Mouse (Mus musculus) liver, embryonic 16.5 days (tissue): ENCODE results near the gene Ddx42. TPM values are rescaled to one million over a fixed set of nuclear protein-coding genes. Genes with fewer than 3 reads are reported as not detected.

Experiments
- ATAC-seq: fragments of 200-750 bp; cut with Nextera tagmentation; 2 replicates; pipeline ENCODE4 v1.8.0; 2017; ENCODE audit warnings: low read depth, mild to moderate bottlenecking, moderate number of reproducible peaks, moderate library complexity
- H3K27ac ChIP-seq: fragments of 300-500 bp; sonication (generic); 2 replicates; pipeline ENCODE4 v1.5.1; 2014; ENCODE audit warnings: mild to moderate bottlenecking, low read length
- H3K27me3 ChIP-seq: fragments of 300-500 bp; sonication (generic); 2 replicates; pipeline ENCODE4 v1.6.1; 2014; ENCODE audit warnings: low read depth, low read length, mixed read lengths; ENCODE audit not compliant: control insufficient read depth, insufficient read depth
- H3K36me3 ChIP-seq: fragments of 300-500 bp; sonication (generic); 2 replicates; pipeline ENCODE4 v1.6.1; 2014; ENCODE audit warnings: mild to moderate bottlenecking; ENCODE audit not compliant: control insufficient read depth, insufficient read depth
- H3K4me1 ChIP-seq: fragments of 300-500 bp; sonication (generic); 2 replicates; pipeline ENCODE4 v1.6.1; 2014; ENCODE audit warnings: low read depth, low read length, mixed read lengths; ENCODE audit not compliant: control insufficient read depth
- H3K4me2 ChIP-seq: fragments of 300-500 bp; sonication (generic); 2 replicates; pipeline ENCODE4 v1.6.1; 2014; ENCODE audit warnings: low read depth, low read length, mixed read lengths
- H3K4me3 ChIP-seq: fragments of 300-500 bp; sonication (generic); 2 replicates; pipeline ENCODE4 v1.5.1; 2014; ENCODE audit warnings: low read depth, mild to moderate bottlenecking, low read length
- H3K9ac ChIP-seq: fragments of 300-500 bp; sonication (generic); 2 replicates; pipeline ENCODE4 v1.6.1; 2014; ENCODE audit warnings: low read depth, low read length
- H3K9me3 ChIP-seq: fragments of 300-500 bp; sonication (generic); replicated peaks from 2 replicates; pipeline ENCODE4 v1.6.1; 2016; ENCODE audit warnings: low read length; ENCODE audit not compliant: control insufficient read depth
- whole genome bisulfite sequencing: fragments of 180-500 bp; shearing (Covaris S2); extraction: QIAGEN DNeasy Blood & Tissue Kit; methylation state at CpG from one replicate; pipeline ENCODE4 v1.1.7; 2014; ENCODE audit not compliant: insufficient replicate concordance; 5-methylcytosine and 5-hydroxymethylcytosine counted together
- polyA plus RNA-seq: library from polyadenylated mRNA; unstranded; fragments of >200 nt; fragmentation: Nextera tagmentation; extraction: Ambion mirVana; gene quantifications from 2 replicates; pipeline ENCODE4 v1.2.1, GENCODE M21; 2015

Ddx42 gene
- polyA plus RNA-seq, 1 experiment from 2014 or later = 24.7 TPM

GRCm38 (mm10) chr11:106256775-106257174 lies 40.0 kb downstream of the Ddx42 start:
- Histone ChIP-seq H3K4me3 (peak overlapping the region; percentile 92), H3K4me2 (peak overlapping the region; percentile 90), H3K4me1 (peaks cover 20% of the 10 kb centered on the region), H3K9ac (peak overlapping the region; percentile 87), H3K27me3 (no peaks in the 10 kb centered on the region), H3K9me3 (no peaks in the 10 kb centered on the region), H3K27ac (no peak overlapping the region; the same call in 1 of the 2 replicates), H3K36me3 (peaks cover 32% of the 10 kb centered on the region)
- no peak for ATAC-seq
- 53% methylated on average over 5 of the region's 5 CpGs for WGBS

DNA sequence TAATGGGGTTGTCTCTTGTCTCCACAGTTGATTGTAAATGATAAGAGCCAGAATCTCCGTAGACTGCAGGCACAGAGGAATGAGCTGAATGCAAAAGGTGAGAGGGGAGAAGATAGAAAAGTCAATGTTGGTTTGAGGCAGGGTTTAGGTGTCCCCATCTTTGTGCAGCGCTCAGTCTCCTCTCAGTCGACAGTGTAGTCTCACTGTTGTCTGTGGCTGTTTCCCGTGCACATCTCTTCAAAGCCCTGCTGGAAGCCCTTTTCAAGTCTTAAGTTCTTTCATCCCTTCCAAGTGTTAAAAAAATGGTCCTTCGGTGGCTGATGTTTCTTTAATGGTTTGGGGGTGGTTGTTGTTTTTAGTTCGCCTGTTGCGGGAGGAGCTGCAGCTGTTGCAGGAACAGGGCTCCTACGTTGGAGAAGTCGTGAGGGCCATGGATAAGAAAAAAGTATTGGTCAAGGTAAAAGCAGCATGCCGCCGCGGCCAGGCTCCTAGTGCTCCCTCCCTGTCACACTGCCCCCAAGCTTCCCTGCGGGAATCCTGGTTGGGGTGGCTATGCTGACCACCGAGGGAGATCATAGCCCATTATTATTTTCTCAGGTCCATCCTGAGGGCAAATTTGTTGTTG lies 44.2 kb downstream of the Ddx42 start:
- peaks cover 58% of the 10 kb centered on the region for H3K36me3 ChIP-seq
- H3K4me1 ChIP-seq = peaks cover 13% of the 10 kb centered on the region
- H3K27ac ChIP-seq = no peak overlapping the region
- 85% methylated on average over 14 of the region's 14 CpGs for WGBS
- H3K9ac ChIP-seq = no peak overlapping the region
- no peaks in the 10 kb centered on the region for H3K9me3 ChIP-seq
- H3K4me2 ChIP-seq = no peak overlapping the region
- no peak for ATAC-seq
- H3K27me3 ChIP-seq = no peaks in the 10 kb centered on the region
- no peak overlapping the region for H3K4me3 ChIP-seq

- H3K9me3 ChIP-seq = no peaks in the 10 kb centered on the region
- 78% methylated on average over 9 of the region's 9 CpGs for WGBS
- H3K36me3 ChIP-seq = peaks cover 65% of the 10 kb centered on the region
- H3K4me1 ChIP-seq = peaks cover 10% of the 10 kb centered on the region
- ATAC-seq = no peak
- no peak overlapping the region for H3K27ac ChIP-seq
- H3K9ac ChIP-seq = no peak overlapping the region
- no peaks in the 10 kb centered on the region for H3K27me3 ChIP-seq
- H3K4me2 ChIP-seq = no peak overlapping the region
- H3K4me3 ChIP-seq = no peak overlapping the region
Observed at GRCm38 (mm10) chr11:106263963-106264362, 47.2 kb downstream of the Ddx42 start.

- Histone ChIP-seq H3K9me3 (no peaks in the 10 kb centered on the region), H3K4me2 (no peak overlapping the region), H3K27me3 (no peaks in the 10 kb centered on the region), H3K27ac (no peak overlapping the region), H3K36me3 (peaks cover 63% of the 10 kb centered on the region), H3K4me3 (no peak overlapping the region), H3K4me1 (peaks cover 16% of the 10 kb centered on the region), H3K9ac (no peak overlapping the region)
- ATAC-seq = no peak
- WGBS = 85% methylated on average over 15 of the region's 15 CpGs
Observed at GRCm38 (mm10) chr11:106264988-106265387, 48.3 kb downstream of the Ddx42 start.

GRCm38 (mm10) chr11:106265570-106265969 lies 48.8 kb downstream of the Ddx42 start:
- Histone ChIP-seq H3K36me3 (peaks cover 63% of the 10 kb centered on the region), H3K27me3 (no peaks in the 10 kb centered on the region), H3K4me3 (no peak overlapping the region), H3K9me3 (no peaks in the 10 kb centered on the region), H3K27ac (no peak overlapping the region), H3K4me1 (peaks cover 22% of the 10 kb centered on the region), H3K9ac (no peak overlapping the region), H3K4me2 (no peak overlapping the region)
- WGBS = 73% methylated on average over 4 of the region's 4 CpGs
- ATAC-seq = no peak

- H3K9ac ChIP-seq = no peak overlapping the region
- no peak for ATAC-seq
- peaks cover 27% of the 10 kb centered on the region for H3K4me1 ChIP-seq
- no peaks in the 10 kb centered on the region for H3K9me3 ChIP-seq
- no peak overlapping the region for H3K4me2 ChIP-seq
- H3K4me3 ChIP-seq = no peak overlapping the region
- H3K27me3 ChIP-seq = no peaks in the 10 kb centered on the region
- peaks cover 56% of the 10 kb centered on the region for H3K36me3 ChIP-seq
- H3K27ac ChIP-seq = no peak overlapping the region
- 87% methylated on average over 10 of the region's 10 CpGs for WGBS
Observed at GRCm38 (mm10) chr11:106266431-106266830, 49.7 kb downstream of the Ddx42 start.

DNA sequence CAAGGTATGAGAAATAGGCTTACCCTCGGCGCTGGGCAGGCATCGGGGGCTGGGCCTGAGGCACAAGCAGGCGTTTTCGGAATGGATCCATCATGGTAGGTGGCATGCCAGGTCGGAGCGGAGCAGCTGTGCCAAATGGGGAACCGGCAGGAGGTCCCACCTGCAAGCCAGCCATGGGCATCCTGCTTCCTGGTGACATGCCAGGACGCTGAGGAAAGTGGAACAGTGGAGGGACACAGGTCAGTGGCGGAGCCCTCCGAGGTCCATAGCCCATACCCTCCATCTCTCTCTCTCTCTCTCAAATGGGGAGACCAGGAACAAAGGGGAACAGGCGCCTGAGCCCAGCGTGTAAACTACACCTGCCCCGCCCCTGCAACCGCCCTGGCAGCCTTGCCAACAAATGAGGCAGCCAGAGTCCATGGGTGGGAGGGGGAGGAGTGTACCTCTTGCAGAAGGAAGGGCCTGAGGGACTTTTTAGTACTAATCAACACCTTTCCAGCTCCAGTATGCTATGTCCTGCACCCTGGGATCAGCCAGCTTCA lies 50.7 kb downstream of the Ddx42 start:
- Histone ChIP-seq H3K9me3 (no peaks in the 10 kb centered on the region), H3K4me3 (no peak overlapping the region), H3K27me3 (no peaks in the 10 kb centered on the region), H3K9ac (no peak overlapping the region), H3K27ac (no peak overlapping the region), H3K4me2 (no peak overlapping the region), H3K36me3 (peaks cover 46% of the 10 kb centered on the region), H3K4me1 (peaks cover 30% of the 10 kb centered on the region)
- ATAC-seq = no peak
- 79% methylated on average over 15 of the region's 15 CpGs for WGBS

- Histone ChIP-seq H3K4me1 (peaks cover 30% of the 10 kb centered on the region), H3K36me3 (peaks cover 42% of the 10 kb centered on the region), H3K27ac (no peak overlapping the region), H3K9ac (no peak overlapping the region), H3K9me3 (no peaks in the 10 kb centered on the region), H3K4me2 (no peak overlapping the region), H3K4me3 (no peak overlapping the region), H3K27me3 (no peaks in the 10 kb centered on the region)
- WGBS = 86% methylated on average over 5 of the region's 5 CpGs
- ATAC-seq = no peak
Observed at GRCm38 (mm10) chr11:106267871-106268270, 51.1 kb downstream of the Ddx42 start.

DNA sequence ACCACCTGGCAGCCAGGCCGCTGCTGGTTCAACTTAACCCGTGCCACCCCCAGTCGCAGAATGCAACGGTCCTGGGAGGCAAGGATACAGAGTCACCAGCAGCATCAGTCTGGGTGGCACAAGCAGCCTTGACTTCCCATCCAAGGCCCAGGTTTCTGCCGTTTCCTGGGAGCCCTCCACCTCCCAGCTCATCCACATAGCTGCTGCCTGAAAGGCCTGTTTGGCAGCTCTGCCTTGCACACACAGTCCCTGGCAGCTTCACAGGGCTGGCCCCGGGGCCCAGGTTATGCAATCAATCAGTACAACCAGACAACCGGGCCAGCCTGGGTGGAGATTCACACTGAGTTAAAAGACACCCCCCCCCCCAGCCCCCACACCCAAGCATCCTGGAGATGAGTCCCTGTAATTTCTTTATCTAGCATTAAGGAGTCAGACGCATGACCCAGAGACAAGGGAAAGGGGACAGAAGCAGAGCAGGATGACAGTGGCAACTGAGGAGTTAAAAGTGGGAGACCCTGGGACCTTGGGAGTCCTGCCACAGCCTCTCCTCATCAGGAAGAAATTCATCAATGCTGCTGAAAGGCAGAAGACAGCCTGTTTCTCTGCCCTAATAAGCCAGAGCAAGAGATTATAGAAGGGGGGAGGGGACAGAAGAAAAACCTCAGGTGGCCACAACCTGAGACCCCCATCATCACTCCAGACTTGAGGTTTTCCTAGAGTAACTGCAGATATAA lies 51.8 kb downstream of the Ddx42 start:
- Histone ChIP-seq H3K27me3 (no peaks in the 10 kb centered on the region), H3K36me3 (peaks cover 35% of the 10 kb centered on the region), H3K4me1 (peaks cover 34% of the 10 kb centered on the region), H3K9ac (0 out of 2 replicates have a peak overlapping the region, but pooled peaks have one; percentile 23), H3K9me3 (no peaks in the 10 kb centered on the region), H3K4me3 (no peak overlapping the region), H3K27ac (no peak overlapping the region), H3K4me2 (no peak overlapping the region)
- 62% methylated on average over 8 of the region's 8 CpGs for WGBS
- ATAC-seq = no peak
